Mouse (Mus musculus) myocyte (in vitro differentiated cells): ENCODE measurements at regions not wholly inside any gene's neighbourhood (a gene's known extent, or its start where the extent isn't known, plus 50 kb on each side); places are given as distances from the start of the nearest gene placed in this dataset.

ENCODE experiments used
- E2F4 ChIP-seq: IDR thresholded peaks from one replicate; pipeline ENCODE4 v1.6.1; 2011; ENCODE audit warnings: mild to moderate bottlenecking, control low read depth, moderate library complexity; ENCODE audit not compliant: insufficient read depth
- MAX ChIP-seq: IDR thresholded peaks from one replicate; pipeline ENCODE4 v1.6.1; 2011; ENCODE audit warnings: low read depth, mild to moderate bottlenecking, control low read depth
- MYOD1 ChIP-seq, 3 experiments: IDR thresholded peaks; one replicate each; pipeline ENCODE4 v1.6.1; 2011; ENCODE audit warnings: control low read depth in 2 of 3, low read depth in 2 of 3, mild to moderate bottlenecking in 2 of 3, moderate library complexity in 1 of 3; ENCODE audit not compliant: insufficient read length in 2 of 3, control insufficient read depth in 1 of 3
- MYOG ChIP-seq, 3 experiments: IDR thresholded peaks; one replicate each; pipeline ENCODE4 v1.6.1; 2011; ENCODE audit warnings: control low read depth in 2 of 3, low read depth in 2 of 3, mild to moderate bottlenecking in 2 of 3; ENCODE audit not compliant: insufficient read length in 2 of 3, control insufficient read depth in 1 of 3, insufficient read depth in 1 of 3
- POLR2A ChIP-seq: IDR thresholded peaks from one replicate; pipeline ENCODE4 v1.6.1; 2011; ENCODE audit warnings: low read depth, mild to moderate bottlenecking, control low read depth, moderate library complexity; ENCODE audit not compliant: insufficient read length
- POLR2AphosphoS2 ChIP-seq: IDR thresholded peaks from one replicate; pipeline ENCODE4 v1.6.1; 2011; ENCODE audit warnings: low read depth, control low read depth; ENCODE audit not compliant: insufficient read length
- TCF12 ChIP-seq: IDR thresholded peaks from one replicate; pipeline ENCODE4 v1.6.1; 2011; ENCODE audit warnings: mild to moderate bottlenecking, control low read depth; ENCODE audit not compliant: poor library complexity, insufficient read depth, severe bottlenecking
- USF1 ChIP-seq: IDR thresholded peaks from one replicate; pipeline ENCODE4 v1.6.1; 2011; ENCODE audit warnings: low read depth, mild to moderate bottlenecking, control low read depth, moderate library complexity

DNA sequence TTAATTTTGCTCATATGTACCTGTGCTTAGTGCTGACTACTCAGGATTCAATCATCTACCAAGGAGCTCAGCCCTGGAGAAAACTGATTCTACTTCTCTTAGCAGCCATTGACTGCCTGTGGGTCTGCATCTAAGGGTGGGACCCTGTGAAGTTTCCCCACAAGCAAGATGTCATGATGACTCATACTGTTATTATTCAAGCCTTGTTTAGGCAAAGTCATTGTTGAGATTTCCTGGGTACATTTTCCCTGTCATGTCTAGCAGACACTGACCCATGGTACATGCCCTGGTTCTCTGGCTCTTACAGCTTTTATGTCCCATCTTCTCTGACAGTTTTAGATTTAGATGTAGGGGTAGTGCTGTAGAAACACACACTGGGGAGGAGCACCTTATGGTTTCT, 853.8 kb downstream of the Car8 start:
- no peak for TF ChIP-seq MAX
- TF ChIP-seq E2F4: no peak
- TF ChIP-seq TCF12: no peak
- no peak for TF ChIP-seq POLR2A
- no peak for TF ChIP-seq MYOG (IDR thresholded peaks at IDR 0.05; ENCODE audit: control insufficient read depth in 1 of 3, insufficient read depth in 1 of 3, insufficient read length in 2 of 3, low read depth in 2 of 3)
- no peak for TF ChIP-seq MYOD1 (IDR thresholded peaks at IDR 0.05; ENCODE audit: control insufficient read depth in 1 of 3, insufficient read length in 2 of 3, low read depth in 2 of 3)
- no peak for TF ChIP-seq POLR2AphosphoS2
- TF ChIP-seq USF1: no peak
